Mouse (Mus musculus): ENCODE results near the gene Ndufv2.
"Not testable (repeated sequence)": the region's sequence is repeated elsewhere in the genome, so short reads cannot be mapped to it uniquely, and the experiment has no call there.

Gene Ndufv2

GRCm38 (mm10) chr17:66084486-66084885, 16.9 kb downstream of the Ndufv2 start:
- DNase-seq, result no peak

- no peak for DNase-seq
Observed at GRCm38 (mm10) chr17:66077437-66077850, 23.9 kb downstream of the Ndufv2 start.

- DNase-seq, result peak; percentile 97 to 99
Observed at GRCm38 (mm10) chr17:66076934-66077333, 24.4 kb downstream of the Ndufv2 start, which contains the start of gene Ankrd12. Ankrd12 (minus strand) TSS chr17:66077089.

GRCm38 (mm10) chr17:66076174-66076927, 25.0 kb downstream of the Ndufv2 start:
- DNase-seq, result peak; percentile 23 to 67

GRCm38 (mm10) chr17:66075827-66076173, 25.6 kb downstream of the Ndufv2 start:
- DNase-seq, result no peak

GRCm38 (mm10) chr17:66073971-66074370, 27.4 kb downstream of the Ndufv2 start:
- DNase-seq, result no peak

GRCm38 (mm10) chr17:66069036-66069435, 32.3 kb downstream of the Ndufv2 start:
- not testable (repeated sequence) for DNase-seq

GRCm38 (mm10) chr17:66065115-66065514, 36.2 kb downstream of the Ndufv2 start:
- DNase-seq, result no peak

GRCm38 (mm10) chr17:66061241-66061938, 40.0 kb downstream of the Ndufv2 start:
- no peak for DNase-seq

GRCm38 (mm10) chr17:66058160-66058559, 43.2 kb downstream of the Ndufv2 start:
- DNase-seq, result no peak

- DNase-seq, result no peak
Observed at GRCm38 (mm10) chr17:66057145-66057544, 44.2 kb downstream of the Ndufv2 start.

- DNase-seq, result no peak
Observed at GRCm38 (mm10) chr17:66053349-66053748, 48.0 kb downstream of the Ndufv2 start.

- no peak for DNase-seq
Observed at GRCm38 (mm10) chr17:66048795-66049194, 52.6 kb downstream of the Ndufv2 start.

GRCm38 (mm10) chr17:66048199-66048598, 53.2 kb downstream of the Ndufv2 start:
- DNase-seq, result peak; percentile 7 to 41

GRCm38 (mm10) chr17:66043679-66044078, 57.7 kb downstream of the Ndufv2 start:
- not testable (repeated sequence) for DNase-seq

- DNase-seq, result no peak
Observed at GRCm38 (mm10) chr17:66041020-66041419, 60.3 kb downstream of the Ndufv2 start.

- DNase-seq, result no peak
Observed at GRCm38 (mm10) chr17:66033239-66033638, 68.1 kb downstream of the Ndufv2 start.

- DNase-seq, result no peak
Observed at GRCm38 (mm10) chr17:66031991-66032390, 69.4 kb downstream of the Ndufv2 start.

All from kidney, postnatal 25 days (tissue).